In the genomic region with DNA sequence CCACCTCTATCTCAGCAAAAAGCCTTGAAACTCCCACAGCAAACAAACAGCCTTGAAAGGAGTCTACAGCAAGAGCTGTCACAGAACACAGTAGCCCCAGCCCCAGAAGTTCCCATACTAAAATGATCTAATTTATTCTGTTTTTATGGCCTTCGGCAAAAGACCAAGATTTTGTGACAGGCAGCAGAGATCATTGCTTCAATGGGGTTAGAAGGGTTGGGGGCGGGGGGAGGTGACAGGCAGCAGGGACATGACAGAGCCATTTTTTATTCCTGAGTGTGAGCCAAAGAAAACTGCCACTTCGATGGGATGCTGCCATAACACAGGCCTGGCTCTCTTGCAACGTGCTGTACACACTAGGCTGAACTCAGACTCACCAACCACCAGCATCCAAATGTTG, we compare ENCODE assay signal across 16 mouse cellular contexts.
DNase-seq lines count a peak whose midpoint lies in the region; ATAC-seq and TF ChIP-seq lines count a peak whose summit lies in the region.
"Had no signal": no experiment of that assay in that cellular context is flagged by ENCODE, and none has a peak within 500 bp of the region (broad histone marks: within the 10 kb centered on the region; RNA-seq: fewer than 3 reads in every experiment).

No protein-coding gene starts in this region.

- DNase-seq in cerebellum, postnatal 14 days: peak; percentile 37 to 39
- DNase-seq in cerebellum, adult 11 months: no peak
- peak; percentile 69 for DNase-seq in kidney, postnatal 0 days (ENCODE audit: low spot score)
- DNase-seq in kidney, postnatal 36 days: no peak
- peak; percentile 5 for DNase-seq in midbrain, postnatal 0 days (ENCODE audit: low spot score)
- DNase-seq in midbrain, embryonic 10.5 days (ENCODE audit: low spot score): no peak
- no peak for DNase-seq in thymus, adult 18-20 months
- DNase-seq: B cell, adult 2 months; cerebellum, adult 9-11 months; thymus, postnatal 4 days had no signal

- no peaks in the 10 kb centered on the region for H3K36me3 ChIP-seq in kidney, postnatal 0 days (ENCODE audit: insufficient read depth, low read length)
- no peaks in the 10 kb centered on the region for H3K36me3 ChIP-seq in midbrain, postnatal 0 days (ENCODE audit: insufficient read depth, low read length)
- no peaks in the 10 kb centered on the region for H3K36me3 ChIP-seq in midbrain, embryonic 10.5 days
- H3K36me3 ChIP-seq: heart, embryonic 15.5 days; hindbrain, embryonic 10.5 days; intestine, embryonic 15.5 days; neural tube, embryonic 12.5 days had no signal

- no peak overlapping the region for H3K4me3 ChIP-seq in kidney, postnatal 0 days (replicated peaks; ENCODE audit: low read depth, low read length)
- H3K4me3 ChIP-seq in midbrain, postnatal 0 days (ENCODE audit: low read depth, low read length): no peak overlapping the region
- H3K4me3 ChIP-seq in midbrain, embryonic 10.5 days: no peak overlapping the region
- H3K4me3 ChIP-seq: heart, embryonic 15.5 days; hindbrain, embryonic 10.5 days; intestine, embryonic 15.5 days; neural tube, embryonic 12.5 days had no signal

- no peak overlapping the region for H3K27ac ChIP-seq in kidney, postnatal 0 days
- no peak overlapping the region for H3K27ac ChIP-seq in midbrain, postnatal 0 days (ENCODE audit: low read depth, low read length)
- H3K27ac ChIP-seq in midbrain, embryonic 10.5 days (replicated peaks): no peak overlapping the region
- H3K27ac ChIP-seq: heart, embryonic 15.5 days; hindbrain, embryonic 10.5 days; intestine, embryonic 15.5 days; neural tube, embryonic 12.5 days had no signal

- TF ChIP-seq CTCF in kidney, postnatal 0 days (IDR thresholded peaks at IDR 0.05; ENCODE audit: low read depth): no peak
- TF ChIP-seq CTCF in midbrain, postnatal 0 days (IDR thresholded peaks at IDR 0.05): no peak

- no peak for ATAC-seq in kidney, postnatal 0 days (replicated peaks; ENCODE audit: low FRiP score, low read depth)
- no peak for ATAC-seq in midbrain, postnatal 0 days (ENCODE audit: low FRiP score)
- ATAC-seq: intestine, embryonic 15.5 days; Patski had no signal

- H3K27me3 ChIP-seq in kidney, postnatal 0 days (ENCODE audit: insufficient read depth, low read length): no peaks in the 10 kb centered on the region
- no peaks in the 10 kb centered on the region for H3K27me3 ChIP-seq in midbrain, postnatal 0 days (ENCODE audit: insufficient read depth, low read length)
- no peaks in the 10 kb centered on the region for H3K27me3 ChIP-seq in midbrain, embryonic 10.5 days (ENCODE audit: low read depth, poor library complexity, severe bottlenecking)
- H3K27me3 ChIP-seq: heart, embryonic 15.5 days; intestine, embryonic 15.5 days; neural tube, embryonic 12.5 days; Patski had no signal

- H3K4me2 ChIP-seq in kidney, postnatal 0 days (ENCODE audit: low read length): no peak overlapping the region
- H3K4me2 ChIP-seq in midbrain, postnatal 0 days (ENCODE audit: low read depth, low read length, poor library complexity, severe bottlenecking): no peak overlapping the region
- H3K4me2 ChIP-seq: heart, embryonic 15.5 days; intestine, embryonic 15.5 days; liver, embryonic 11.5 days; neural tube, embryonic 12.5 days had no signal

- no peak overlapping the region for H3K9ac ChIP-seq in kidney, postnatal 0 days (ENCODE audit: low read depth, low read length)
- no peak overlapping the region for H3K9ac ChIP-seq in midbrain, postnatal 0 days (replicated peaks; ENCODE audit: low read length, poor library complexity, severe bottlenecking)
- H3K9ac ChIP-seq: heart, embryonic 15.5 days; intestine, embryonic 15.5 days; neural tube, embryonic 12.5 days had no signal

- 48% methylated on average over 4 of the region's 4 CpGs for WGBS in kidney, postnatal 0 days
- 77% methylated on average over 4 of the region's 4 CpGs for WGBS in midbrain, postnatal 0 days
- 93% methylated on average over 4 of the region's 4 CpGs for WGBS in midbrain, embryonic 10.5 days

- H3K4me1 ChIP-seq in kidney, postnatal 0 days (replicated peaks; ENCODE audit: insufficient read depth, low read length): no peaks in the 10 kb centered on the region
- H3K4me1 ChIP-seq in midbrain, postnatal 0 days (ENCODE audit: insufficient read depth, low read length): no peaks in the 10 kb centered on the region
- no peaks in the 10 kb centered on the region for H3K4me1 ChIP-seq in midbrain, embryonic 10.5 days
- H3K4me1 ChIP-seq: heart, embryonic 15.5 days; hindbrain, embryonic 10.5 days; intestine, embryonic 15.5 days; neural tube, embryonic 12.5 days had no signal

- no peaks in the 10 kb centered on the region for H3K9me3 ChIP-seq in kidney, postnatal 0 days (replicated peaks; ENCODE audit: low read length)
- no peaks in the 10 kb centered on the region for H3K9me3 ChIP-seq in midbrain, postnatal 0 days (ENCODE audit: low read length)
- H3K9me3 ChIP-seq in midbrain, embryonic 10.5 days (replicated peaks): no peaks in the 10 kb centered on the region
- H3K9me3 ChIP-seq: heart, embryonic 15.5 days; hindbrain, embryonic 10.5 days; intestine, embryonic 15.5 days; neural tube, embryonic 12.5 days had no signal

Comparison
In these comparisons a context has a peak if more than half of its experiments do, and no peak if none do; other contexts are left out.
1. DNase-seq: peak in cerebellum, postnatal 14 days (2 of 2), kidney, postnatal 0 days (single experiment) and midbrain, postnatal 0 days (single experiment); none in cerebellum, adult 11 months (single experiment), kidney, postnatal 36 days (0 of 2), midbrain, embryonic 10.5 days (single experiment) and thymus, adult 18-20 months (0 of 2).